Mouse (Mus musculus) ES-E14 (cell line): ENCODE results near the gene Car7. TPM values are rescaled to one million over a fixed set of nuclear protein-coding genes. Genes with fewer than 3 reads are reported as not detected.
A peak's percentile ranks its signal among the peaks of the same experiment; 100 is the strongest.

Source experiments
- DNase-seq: peaks from one replicate; pipeline ENCODE4 v3.0.0-alpha.2; 2013; ENCODE audit warnings: low read depth, low spot score
- H3K27ac ChIP-seq: 2 replicates; pipeline ENCODE4 v1.5.1; 2012; ENCODE audit warnings: low read depth, mild to moderate bottlenecking, low read length, moderate library complexity, mixed read lengths; ENCODE audit not compliant: poor library complexity, insufficient read depth, severe bottlenecking
- H3K36me3 ChIP-seq: 2 replicates; pipeline ENCODE4 v1.6.1; 2012; ENCODE audit warnings: mild to moderate bottlenecking, low read length, moderate library complexity, mixed read lengths; ENCODE audit not compliant: control insufficient read depth, poor library complexity, insufficient read depth, severe bottlenecking
- H3K4me1 ChIP-seq, 2 experiments: fragments of 150-350 bp in 1 of 2; sonication (generic) in 1 of 2; 2 replicates each; pipeline ENCODE4 v1.6.1; 2012; ENCODE audit warnings: low read length in 2 of 2, mild to moderate bottlenecking in 1 of 2, mixed read lengths in 1 of 2; ENCODE audit not compliant: control insufficient read depth in 2 of 2, insufficient read depth in 2 of 2, poor library complexity in 1 of 2
- H3K4me3 ChIP-seq, 2 experiments: fragments of 150-350 bp in 1 of 2; sonication (generic) in 1 of 2; 2 replicates each; pipeline ENCODE4 v1.5.1; 2012; ENCODE audit warnings: low read length in 2 of 2, low read depth in 1 of 2, mild to moderate bottlenecking in 1 of 2, mixed read lengths in 1 of 2; ENCODE audit not compliant: insufficient read depth in 1 of 2, poor library complexity in 1 of 2, severe bottlenecking in 1 of 2
- H3K9ac ChIP-seq: 2 replicates; pipeline ENCODE4 v1.6.1; 2012; ENCODE audit warnings: low read depth, mild to moderate bottlenecking, low read length, mixed read lengths; ENCODE audit not compliant: poor library complexity, insufficient read depth, severe bottlenecking
- H3K9me3 ChIP-seq: fragments of 150-350 bp; sonication (generic); 2 replicates; pipeline ENCODE4 v1.6.1; 2012; ENCODE audit warnings: low read depth, mild to moderate bottlenecking, low read length; ENCODE audit not compliant: control insufficient read depth, insufficient read depth
- CHD2 ChIP-seq: IDR thresholded peaks from 2 replicates; pipeline ENCODE4 v1.6.1; 2014; ENCODE audit warnings: mild to moderate bottlenecking, low read depth, low read length, inconsistent platforms
- HCFC1 ChIP-seq: IDR thresholded peaks from 2 replicates; pipeline ENCODE4 v1.6.1; 2012; ENCODE audit warnings: low read length, inconsistent platforms, borderline replicate concordance; ENCODE audit not compliant: insufficient read depth
- MAFK ChIP-seq: IDR thresholded peaks from 2 replicates; pipeline ENCODE4 v1.6.1; 2014; ENCODE audit warnings: mild to moderate bottlenecking, low read depth, low read length, inconsistent platforms; ENCODE audit not compliant: insufficient read depth
- ZC3H11A ChIP-seq: IDR thresholded peaks from 2 replicates; pipeline ENCODE4 v1.6.1; 2012; ENCODE audit warnings: low read depth, mild to moderate bottlenecking, inconsistent platforms, low read length, borderline replicate concordance
- ZNF384 ChIP-seq: IDR thresholded peaks from 2 replicates; pipeline ENCODE4 v1.6.1; 2012; ENCODE audit warnings: low read depth, low read length, inconsistent platforms
- in situ Hi-C, 2 experiments: fragments of 600-800 bp; cut with MboI; formaldehyde crosslinking; loops; one replicate each; pipeline ENCODE4 v1.15.1; 2025; ENCODE audit warnings: low sequenced_read_pairs in 2 of 2, inconsistent platforms in 1 of 2; ENCODE audit not compliant: unreplicated experiment in 2 of 2
- total RNA-seq: library from RNA; depleted of rRNA; stranded (reverse); fragments of 300-350 nt; gene quantifications from 2 replicates; pipeline ENCODE4 v1.2.3, GENCODE M21; 2012

Gene Car7
- total RNA-seq, 1 experiment: 1.1 TPM

- no peak for DNase-seq
- Histone ChIP-seq H3K4me1 (no peaks in the 10 kb centered on the region), H3K4me3 (no peak overlapping the region), H3K36me3 (no peaks in the 10 kb centered on the region), H3K9ac (no peak overlapping the region), H3K27ac (no peak overlapping the region), H3K9me3 (no peaks in the 10 kb centered on the region)
- no peak for TF ChIP-seq HCFC1
- no peak for TF ChIP-seq ZC3H11A
- no peak for TF ChIP-seq MAFK
- TF ChIP-seq CHD2: no peak
- TF ChIP-seq ZNF384: no peak
- in situ Hi-C loops: no loop called here
Measured at GRCm38 (mm10) chr8:104560731-104561130, 26.2 kb downstream of the Car7 start.

GRCm38 (mm10) chr8:104564633-104565456 is 30.4 kb downstream of the Car7 start:
- Histone ChIP-seq H3K4me3 (no peak overlapping the region), H3K27ac (no peak overlapping the region), H3K9ac (no peak overlapping the region), H3K36me3 (no peaks in the 10 kb centered on the region), H3K9me3 (no peaks in the 10 kb centered on the region), H3K4me1 (no peaks in the 10 kb centered on the region)
- TF ChIP-seq ZNF384 (0 out of 2 replicates have a peak, but pooled peaks have one; percentile 27), ZC3H11A (0 out of 2 replicates have a peak, but pooled peaks have one; percentile 11), CHD2 (no peak), HCFC1 (no peak)
- in situ Hi-C loops: no loop called here
- DNase-seq: peak; percentile 91

- Histone ChIP-seq H3K4me3 (no peak overlapping the region), H3K9me3 (no peaks in the 10 kb centered on the region), H3K36me3 (no peaks in the 10 kb centered on the region), H3K4me1 (no peaks in the 10 kb centered on the region), H3K9ac (no peak overlapping the region), H3K27ac (no peak overlapping the region)
- no peak for TF ChIP-seq MAFK
- no peak for TF ChIP-seq ZNF384
- no peak for TF ChIP-seq CHD2
- TF ChIP-seq HCFC1: no peak
- no peak for TF ChIP-seq ZC3H11A
- in situ Hi-C loops: no loop called here
- no peak for DNase-seq
Measured at GRCm38 (mm10) chr8:104565457-104565798, 30.9 kb downstream of the Car7 start.

- DNase-seq: no peak
- peaks cover 0 to 3% of the 10 kb centered on the region in 2 experiments; a peak in 1 of 4 replicates for H3K4me1 ChIP-seq
- no peak overlapping the region for H3K27ac ChIP-seq
- no peaks in the 10 kb centered on the region for H3K9me3 ChIP-seq
- H3K9ac ChIP-seq: no peak overlapping the region
- TF ChIP-seq ZC3H11A (no peak), HCFC1 (no peak), CHD2 (no peak), ZNF384 (no peak), MAFK (no peak)
- no peaks in the 10 kb centered on the region for H3K36me3 ChIP-seq
- in situ Hi-C loops: no loop called here
- no peak overlapping the region for H3K4me3 ChIP-seq
Measured at GRCm38 (mm10) chr8:104569559-104569958, 35.1 kb downstream of the Car7 start.
